Mouse (Mus musculus) heart, adult 2 months (tissue): Measurements from ENCODE around the gene Rgs2. TPM values are rescaled to one million over a fixed set of nuclear protein-coding genes. Genes with fewer than 3 reads are reported as not detected.
A peak's percentile ranks its signal among the peaks of the same experiment; 100 is the strongest.

Experiments used
- DNase-seq, 2 experiments: peaks; one replicate each; pipeline ENCODE4 v3.0.0; 2021
- H3K27ac ChIP-seq: fragments of 200-600 bp; 2 replicates; pipeline ENCODE4 v1.8.1; 2022
- H3K27me3 ChIP-seq: fragments of 200-500 bp; 2 replicates; pipeline ENCODE4 v1.6.1; 2012; ENCODE audit warnings: mild to moderate bottlenecking, low read length, inconsistent platforms, mixed read lengths; ENCODE audit not compliant: control insufficient read depth, insufficient read depth
- H3K36me3 ChIP-seq: fragments of 200-500 bp; 2 replicates; pipeline ENCODE4 v1.6.1; 2012; ENCODE audit warnings: low read length, inconsistent platforms; ENCODE audit not compliant: control insufficient read depth, insufficient read depth
- H3K4me1 ChIP-seq: fragments of 200-500 bp; 2 replicates; pipeline ENCODE4 v1.6.1; 2011; ENCODE audit warnings: low read length; ENCODE audit not compliant: control insufficient read depth, insufficient read depth
- H3K4me3 ChIP-seq: fragments of 200-600 bp; 2 replicates; pipeline ENCODE4 v1.8.1; 2022
- H3K79me2 ChIP-seq: fragments of 200-500 bp; replicated peaks from 2 replicates; pipeline ENCODE4 v1.6.1; 2012; ENCODE audit warnings: mild to moderate bottlenecking, inconsistent platforms, low read length, moderate library complexity, mixed read lengths; ENCODE audit not compliant: control insufficient read depth, insufficient read depth
- H3K9ac ChIP-seq: fragments of 200-500 bp; 2 replicates; pipeline ENCODE4 v1.6.1; 2012; ENCODE audit warnings: low read depth, mild to moderate bottlenecking, control low read depth, inconsistent platforms, low read length, mixed read lengths
- CTCF ChIP-seq: fragments of 200-600 bp; IDR thresholded peaks from 2 replicates; pipeline ENCODE4 v1.8.1; 2022; ENCODE audit warnings: antibody characterized with exemption, mild to moderate bottlenecking, moderate library complexity
- EP300 ChIP-seq: fragments of 200-500 bp; IDR thresholded peaks from 2 replicates; pipeline ENCODE4 v1.6.1; 2011; ENCODE audit warnings: low read depth, low read length, control low read depth; ENCODE audit not compliant: insufficient read depth
- POLR2A ChIP-seq: fragments of 200-500 bp; IDR thresholded peaks from 2 replicates; pipeline ENCODE4 v1.6.1; 2011; ENCODE audit warnings: mild to moderate bottlenecking, low read depth, low read length, control low read depth; ENCODE audit not compliant: insufficient read depth
- WGBS: fragments of 180-500 bp; shearing (Covaris S2); methylation state at CpG from one replicate; pipeline ENCODE4 v1.1.7; 2018; 5-methylcytosine and 5-hydroxymethylcytosine counted together
- intact Hi-C: fragments of 180-260 bp; cut with DNase I; formaldehyde crosslinking; loops from one replicate; pipeline ENCODE4 v1.15.1; 2025
- polyA plus RNA-seq: library from polyadenylated mRNA; depleted of rRNA; stranded (reverse); fragments of >200 nt; gene quantifications from 2 replicates; pipeline ENCODE4 v1.2.3, GENCODE M21; 2012
- total RNA-seq, 2 experiments: library from RNA; stranded (reverse); gene quantifications; 2 replicates each; pipeline ENCODE4 v1.2.3; 2021

Gene Rgs2
- total and polyA plus RNA-seq, 3 experiments = 7.7 to 59.2 (median 43.7) TPM

DNA sequence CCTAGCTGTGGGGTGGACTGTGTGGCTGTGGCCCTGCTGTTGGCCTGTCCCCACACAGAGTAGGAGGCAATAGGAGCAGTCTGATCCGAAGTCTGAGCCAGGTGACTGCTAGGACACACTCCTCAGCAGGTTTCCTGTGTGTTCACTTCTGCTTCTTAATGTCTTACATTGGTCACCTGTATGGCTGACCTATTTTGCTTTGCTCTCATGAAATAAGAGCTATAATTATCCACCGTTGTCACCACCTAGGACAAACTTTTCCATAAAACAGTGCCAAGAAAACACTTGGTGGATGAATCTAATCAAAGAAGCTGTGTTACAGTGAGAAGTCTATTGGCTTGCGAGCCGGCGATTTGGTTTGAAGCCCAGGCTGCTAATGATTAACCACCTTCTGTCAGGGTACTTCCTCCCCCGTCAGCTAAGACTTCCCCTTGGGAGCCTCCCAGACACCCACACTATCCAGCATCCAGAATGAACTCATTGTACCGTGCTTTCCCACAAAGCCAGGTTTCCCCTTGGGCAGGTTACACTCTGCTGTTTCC, 14.5 kb upstream of the Rgs2 start:
- TF ChIP-seq CTCF (no peak), EP300 (0 out of 2 replicates have a peak, but pooled peaks have one; percentile 23)
- Histone ChIP-seq H3K27ac (peak overlapping the region; percentile 87), H3K9ac (peak overlapping the region; percentile 35; the same call in 1 of the 2 replicates), H3K27me3 (no peaks in the 10 kb centered on the region), H3K4me3 (no peak overlapping the region), H3K79me2 (no peaks in the 10 kb centered on the region), H3K4me1 (peaks cover 1% of the 10 kb centered on the region; the same call in 1 of the 2 replicates), H3K36me3 (no peaks in the 10 kb centered on the region; the same call in 1 of the 2 replicates)
- DNase-seq = peak; percentile 55 to 72
- 24% methylated on average over 7 of the region's 7 CpGs for WGBS
- intact Hi-C loops = loop anchor here (1.0 kb wide), 1 partner anchor 37 kb away; no protein-coding TSS in a partner anchor

DNA sequence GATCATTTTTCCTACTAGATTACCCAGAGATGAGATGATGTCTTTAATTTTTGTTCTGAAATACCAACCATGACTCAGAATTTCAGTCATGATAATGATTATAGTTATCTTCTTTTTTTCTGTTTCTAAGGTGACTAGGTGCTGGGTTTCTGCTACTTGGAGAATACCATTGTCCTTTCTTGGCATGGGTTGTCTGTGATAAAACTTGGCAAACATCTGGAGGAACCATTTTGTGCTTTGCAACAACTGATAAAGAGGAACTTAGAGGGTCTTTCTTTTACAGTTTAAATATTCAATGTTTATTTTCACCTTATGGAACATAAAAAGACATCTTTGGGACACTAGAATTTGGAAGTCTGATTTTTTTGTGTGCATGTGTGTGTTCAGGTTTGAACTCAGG, 10.0 kb upstream of the Rgs2 start:
- Histone ChIP-seq H3K27me3 (no peaks in the 10 kb centered on the region), H3K79me2 (no peaks in the 10 kb centered on the region), H3K4me1 (peaks cover under 1% of the 10 kb centered on the region; the same call in 1 of the 2 replicates), H3K36me3 (no peaks in the 10 kb centered on the region; the same call in 1 of the 2 replicates), H3K9ac (no peak overlapping the region), H3K27ac (no peak overlapping the region), H3K4me3 (no peak overlapping the region)
- intact Hi-C loops = no loop called here
- TF ChIP-seq CTCF = no peak
- TF ChIP-seq EP300 = no peak
- TF ChIP-seq POLR2A = no peak
- no peak for DNase-seq

DNA sequence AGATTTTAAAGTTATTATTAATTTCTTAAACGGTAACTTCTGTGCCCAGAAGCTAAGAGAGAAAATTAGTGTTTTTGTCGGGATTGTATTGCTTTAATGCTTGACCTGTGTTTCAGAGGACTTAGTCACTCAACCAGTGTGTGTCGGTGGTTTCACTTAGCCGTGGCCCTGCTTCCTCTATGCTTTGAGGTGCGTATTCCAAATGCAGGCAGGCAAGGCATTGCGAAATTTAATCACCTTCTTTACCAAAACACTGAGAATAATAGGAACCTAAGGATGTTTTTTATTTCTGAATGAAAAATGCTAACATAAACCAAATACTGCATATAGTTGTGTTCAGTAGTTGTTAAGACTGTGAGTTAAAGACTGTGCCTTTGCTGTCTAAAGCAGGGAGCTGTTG, 3.4 kb upstream of the Rgs2 start:
- no peak overlapping the region for H3K4me3 ChIP-seq
- TF ChIP-seq CTCF = no peak
- TF ChIP-seq POLR2A = no peak
- TF ChIP-seq EP300 = no peak
- H3K36me3 ChIP-seq = peaks cover 4% of the 10 kb centered on the region; the same call in 1 of the 2 replicates
- no peak overlapping the region for H3K9ac ChIP-seq
- intact Hi-C loops = loop anchor here (5.0 to 10.0 kb wide), 2 partner anchors 187 to 305 kb away; partner anchors contain the start of gene Cdc73
- no peak overlapping the region for H3K27ac ChIP-seq
- no peaks in the 10 kb centered on the region for H3K79me2 ChIP-seq
- H3K4me1 ChIP-seq = no peaks in the 10 kb centered on the region
- H3K27me3 ChIP-seq = no peaks in the 10 kb centered on the region
- WGBS = 72% methylated on average over 6 of the region's 6 CpGs
- no peak for DNase-seq

DNA sequence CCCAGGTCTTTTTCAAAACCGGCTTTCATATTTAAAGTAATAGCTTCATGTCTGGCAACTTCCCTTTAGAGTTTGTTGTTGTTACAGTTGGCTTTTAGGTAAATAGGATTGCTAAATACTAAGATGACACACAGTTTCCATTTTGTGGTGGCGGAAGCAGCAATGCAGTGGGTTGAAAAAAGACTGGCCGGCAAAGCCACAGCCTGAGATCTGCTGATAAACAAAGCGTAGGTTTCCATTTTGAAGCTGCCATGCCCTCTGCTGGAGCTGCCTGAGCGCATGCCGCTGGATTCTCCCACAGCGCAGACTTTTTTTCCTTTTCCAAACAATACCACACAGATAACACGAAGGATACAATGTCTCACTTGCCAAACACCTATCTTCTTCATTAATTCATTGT, 2.6 kb upstream of the Rgs2 start:
- no peaks in the 10 kb centered on the region for H3K27me3 ChIP-seq
- H3K36me3 ChIP-seq = peaks cover 12% of the 10 kb centered on the region
- peak overlapping the region; percentile 68 for H3K27ac ChIP-seq
- peak overlapping the region; percentile 4; the same call in 1 of the 2 replicates for H3K4me3 ChIP-seq
- intact Hi-C loops = loop anchor here (1.0 to 10.0 kb wide), 3 partner anchors 188 to 304 kb away; partner anchors contain the start of gene Cdc73
- H3K4me1 ChIP-seq = no peaks in the 10 kb centered on the region
- peak; percentile 70 to 79 for DNase-seq
- H3K79me2 ChIP-seq = no peaks in the 10 kb centered on the region
- under 1% methylated on average over 8 of the region's 8 CpGs for WGBS
- TF ChIP-seq POLR2A (0 out of 2 replicates have a peak, but pooled peaks have one; percentile 13), CTCF (peak; percentile 86), EP300 (peak; percentile 91; the same call in 1 of the 2 replicates)
- no peak overlapping the region; the same call in 1 of the 2 replicates for H3K9ac ChIP-seq

DNA sequence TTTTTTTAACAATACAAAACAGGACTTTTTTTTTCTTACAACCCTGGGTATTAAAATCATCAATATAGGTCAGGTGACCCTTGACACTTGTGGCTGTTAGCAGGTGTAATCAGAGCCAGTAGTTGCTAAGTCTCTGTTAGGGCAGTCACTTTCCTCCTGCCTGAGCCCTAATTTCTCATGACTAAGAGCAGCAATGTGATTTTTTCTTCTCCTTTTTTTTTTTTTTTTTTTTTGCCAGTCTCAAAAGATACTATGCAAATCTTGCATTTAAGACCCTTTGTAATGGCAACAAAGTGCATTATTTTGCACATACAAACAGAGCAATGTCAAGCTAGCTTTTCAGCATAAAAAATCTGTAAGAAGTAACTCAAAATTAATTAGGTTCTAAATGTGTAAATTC, 1.7 kb upstream of the Rgs2 start:
- H3K4me3 ChIP-seq = no peak overlapping the region
- H3K79me2 ChIP-seq = no peaks in the 10 kb centered on the region
- H3K9ac ChIP-seq = no peak overlapping the region
- no peaks in the 10 kb centered on the region for H3K27me3 ChIP-seq
- no peaks in the 10 kb centered on the region for H3K4me1 ChIP-seq
- H3K27ac ChIP-seq = peak overlapping the region; percentile 34; the same call in 1 of the 2 replicates
- intact Hi-C loops = loop anchor here (1.0 to 10.0 kb wide), 3 partner anchors 189 to 303 kb away; partner anchors contain the start of gene Cdc73
- DNase-seq = no peak
- H3K36me3 ChIP-seq = peaks cover 20% of the 10 kb centered on the region
- TF ChIP-seq EP300 = no peak
- TF ChIP-seq POLR2A = no peak
- no peak for TF ChIP-seq CTCF

DNA sequence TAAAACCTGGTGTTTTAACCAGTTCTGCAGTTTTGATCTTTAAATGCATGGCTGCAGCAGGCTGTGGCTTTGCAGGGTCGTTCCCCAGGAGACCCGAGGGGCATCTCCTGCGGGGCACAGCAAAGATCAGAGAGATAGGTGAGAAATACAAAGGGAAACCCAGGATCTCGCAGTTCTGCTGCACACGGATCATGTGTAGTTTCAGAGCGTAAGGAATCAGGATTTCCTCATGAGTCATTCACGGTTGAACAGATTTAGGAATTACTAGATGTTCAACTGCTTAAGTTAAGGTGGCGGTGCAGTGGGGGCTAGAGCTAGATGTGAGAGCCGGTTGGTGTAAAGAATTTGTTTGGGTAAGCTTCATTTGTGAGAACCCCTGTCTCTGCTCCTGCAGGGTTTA, 780 bp upstream of the Rgs2 start:
- H3K27ac ChIP-seq = peak overlapping the region; percentile 88

More for the DNA sequence above, 780 bp upstream of the Rgs2 start:
- Histone ChIP-seq H3K27me3 (no peaks in the 10 kb centered on the region), H3K9ac (peak overlapping the region; percentile 15), H3K36me3 (peaks cover 20% of the 10 kb centered on the region), H3K79me2 (no peaks in the 10 kb centered on the region), H3K4me1 (no peaks in the 10 kb centered on the region), H3K4me3 (peak overlapping the region; percentile 49)
- no peak for TF ChIP-seq POLR2A
- TF ChIP-seq CTCF = no peak
- no peak for TF ChIP-seq EP300
- 4% methylated on average over 9 of the region's 9 CpGs for WGBS
- DNase-seq = peak; percentile 32 to 46
- intact Hi-C loops = loop anchor here (1.0 to 10.0 kb wide), 4 partner anchors 51 to 302 kb away; partner anchors contain the start of gene Cdc73
